Mouse (Mus musculus) brain, adult 10 weeks (tissue): ENCODE results near the gene Gnl3l. TPM values are rescaled to one million over a fixed set of nuclear protein-coding genes. Genes with fewer than 3 reads are reported as not detected.

Experiments
- polyA plus RNA-seq: library from polyadenylated mRNA; stranded (reverse); fragments of 350-450 nt; fragmentation: Illumina TruSeq; extraction: RNeasy Lipid Tissue Mini Kit (QIAGEN cat#74804); gene quantifications from one replicate; pipeline ENCODE4 v1.2.3, GENCODE M21; 2015; ENCODE audit warnings: low read depth, low replicate concordance

The Gnl3l gene
- polyA plus RNA-seq, result 119 TPM

DNA sequence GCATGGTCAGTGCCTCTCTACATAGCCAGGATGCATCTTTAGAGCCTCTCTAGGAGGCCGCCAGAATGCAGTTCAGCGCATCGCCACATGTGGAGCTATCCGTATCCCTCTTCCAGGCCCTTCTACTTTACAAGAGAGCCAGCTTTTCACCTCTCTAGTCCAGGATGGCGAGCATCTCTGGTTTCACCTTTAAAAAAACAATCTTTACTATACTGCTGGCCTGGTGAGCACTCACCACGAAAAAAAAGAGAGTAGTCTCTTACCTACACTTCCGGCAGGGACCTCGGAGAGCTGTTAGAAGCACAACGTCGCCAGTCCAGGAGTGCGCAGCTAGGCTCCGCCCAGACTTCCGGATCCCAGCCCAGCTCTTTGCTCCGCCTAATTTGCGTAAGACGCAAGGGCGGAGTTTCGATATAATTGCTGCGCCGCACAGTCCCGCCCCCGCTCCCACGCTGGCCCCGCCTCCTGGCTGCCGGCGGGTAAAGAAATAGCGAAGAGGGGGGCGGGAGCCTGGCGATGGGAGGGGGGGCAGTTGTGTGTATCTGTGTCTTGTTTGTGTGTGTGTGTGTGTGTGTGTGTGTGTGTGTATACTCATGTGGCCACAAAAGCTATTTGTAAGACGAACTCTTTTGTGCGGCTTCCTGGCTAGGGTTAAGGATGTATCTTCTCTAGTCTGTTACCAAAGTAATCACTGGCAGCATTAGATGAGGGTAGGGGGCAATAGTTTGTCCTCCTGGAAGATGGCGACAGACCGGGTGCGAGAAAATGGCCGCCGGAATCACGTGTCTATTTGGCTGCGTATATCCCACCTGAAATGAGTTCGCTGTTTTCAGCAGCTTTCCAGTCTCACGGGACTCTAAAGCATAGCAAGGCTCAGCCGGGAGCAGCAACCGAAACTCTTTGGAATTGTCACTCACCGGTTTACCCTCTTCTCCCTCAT lies at the start of gene Gnl3l:
Gene Gnl3l (minus strand): TSS at position 385 of the 940 bp plus-strand sequence.

DNA sequence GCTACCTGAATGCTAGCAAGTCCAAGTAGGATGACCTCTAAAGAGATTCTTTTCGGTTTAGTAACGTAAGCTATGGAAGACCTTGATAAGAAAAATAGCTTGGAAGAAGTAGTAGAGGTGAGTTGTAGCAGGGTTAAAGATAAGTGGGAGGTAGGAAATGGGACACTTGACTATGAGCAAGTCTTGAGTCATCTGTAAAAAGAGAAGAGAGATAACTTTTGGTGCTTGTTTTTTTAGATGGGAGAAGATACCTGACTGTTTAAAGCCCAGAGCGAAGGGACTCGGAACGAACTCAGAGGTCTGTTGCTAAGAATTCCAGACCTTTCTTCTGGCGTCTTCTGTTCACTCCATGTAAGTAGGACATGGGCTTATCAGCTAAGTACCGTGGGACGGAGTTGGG lies 28.7 kb upstream of the Gnl3l start, which contains the start of gene Fgd1:
Gene Fgd1 (plus strand): TSS at position 301 of the 400 bp plus-strand sequence.

Other genes starting within 250 kb of the Gnl3l start
- gene Maged2, start 203.0 kb downstream of the Gnl3l start, polyA plus RNA-seq, result 64.1 TPM
- gene Fgd1, start 28.8 kb upstream of the Gnl3l start, polyA plus RNA-seq, result 7.8 TPM
- gene Tsr2, start 79.2 kb upstream of the Gnl3l start, polyA plus RNA-seq, result 71.6 TPM
- gene Wnk3, start 180.8 kb upstream of the Gnl3l start, polyA plus RNA-seq, result 18.0 TPM